Mouse (Mus musculus) MEL (cell line): ENCODE results near the gene Tspan17. TPM values are rescaled to one million over a fixed set of nuclear protein-coding genes. Genes with fewer than 3 reads are reported as not detected.

Experiments
- DNase-seq: peaks from one replicate; pipeline ENCODE4 v3.0.0; 2011; ENCODE audit warnings: low read depth, low spot score
- H3K27ac ChIP-seq: 2 replicates; pipeline ENCODE4 v1.5.1; 2012; ENCODE audit warnings: low read depth, mild to moderate bottlenecking, control low read depth, low read length, moderate library complexity; ENCODE audit not compliant: control insufficient read depth
- H3K27me3 ChIP-seq, 2 experiments: fragments of 150-350 bp in 1 of 2; sonication (generic) in 1 of 2; 2 replicates each; pipeline ENCODE4 v1.6.1; 2012; ENCODE audit warnings: low read length in 2 of 2, mild to moderate bottlenecking in 2 of 2, improper control_type of control experiment in 1 of 2, moderate library complexity in 1 of 2; ENCODE audit not compliant: insufficient read depth in 2 of 2, control insufficient read depth in 1 of 2
- H3K36me3 ChIP-seq, 2 experiments: 2 replicates each; pipeline ENCODE4 v1.6.1; 2012 to 2014; ENCODE audit warnings: low read length in 2 of 2, improper control_type of control experiment in 1 of 2, inconsistent platforms in 1 of 2, mild to moderate bottlenecking in 1 of 2; ENCODE audit not compliant: insufficient read depth in 2 of 2, control insufficient read depth in 1 of 2
- H3K4me1 ChIP-seq, 2 experiments: fragments of 150-350 bp in 1 of 2; sonication (generic) in 1 of 2; 2 replicates each; pipeline ENCODE4 v1.6.1; 2012; ENCODE audit warnings: low read length in 2 of 2, improper control_type of control experiment in 1 of 2, mild to moderate bottlenecking in 1 of 2; ENCODE audit not compliant: insufficient read depth in 2 of 2, control insufficient read depth in 1 of 2
- H3K4me3 ChIP-seq, 2 experiments: fragments of 150-350 bp in 1 of 2; sonication (generic) in 1 of 2; 2 replicates each; pipeline ENCODE4 v1.5.1; 2012; ENCODE audit warnings: low read depth in 2 of 2, low read length in 2 of 2, mild to moderate bottlenecking in 2 of 2, moderate library complexity in 2 of 2, control low read depth in 1 of 2, improper control_type of control experiment in 1 of 2; ENCODE audit not compliant: control insufficient read depth in 1 of 2, insufficient read depth in 1 of 2
- H3K79me2 ChIP-seq: 2 replicates; pipeline ENCODE4 v1.6.1; 2012; ENCODE audit warnings: mild to moderate bottlenecking, low read length, moderate library complexity; ENCODE audit not compliant: control insufficient read depth, poor library complexity, insufficient read depth
- H3K9ac ChIP-seq: 2 replicates; pipeline ENCODE4 v1.6.1; 2012; ENCODE audit warnings: low read depth, mild to moderate bottlenecking, control low read depth, low read length, moderate library complexity; ENCODE audit not compliant: control insufficient read depth, poor library complexity, severe bottlenecking
- H3K9me3 ChIP-seq: fragments of 150-350 bp; sonication (generic); replicated peaks from 2 replicates; pipeline ENCODE4 v1.6.1; 2012; ENCODE audit warnings: mild to moderate bottlenecking, low read length, improper control_type of control experiment, moderate library complexity; ENCODE audit not compliant: insufficient read depth
- BHLHE40 ChIP-seq: IDR thresholded peaks from 2 replicates; pipeline ENCODE4 v1.6.1; 2012; ENCODE audit warnings: low read depth, mild to moderate bottlenecking, inconsistent platforms, low read length, improper control_type of control experiment, borderline replicate concordance
- CTCF ChIP-seq, 3 experiments: IDR thresholded peaks in 2 of 3; conservative IDR thresholded peaks in 1 of 3; 2 replicates each; pipeline ENCODE4 v1.5.1; 2011 to 2012; ENCODE audit warnings: low read length in 3 of 3, low read depth in 2 of 3, mild to moderate bottlenecking in 2 of 3, improper control_type of control experiment in 1 of 3, inconsistent platforms in 1 of 3, mixed read lengths in 1 of 3, moderate library complexity in 1 of 3; ENCODE audit not compliant: control insufficient read depth in 1 of 3, insufficient read depth in 1 of 3, poor library complexity in 1 of 3, severe bottlenecking in 1 of 3
- ELF1 ChIP-seq: IDR thresholded peaks from 2 replicates; pipeline ENCODE4 v1.6.1; 2014; ENCODE audit warnings: low read depth, mild to moderate bottlenecking, inconsistent platforms, low read length, improper control_type of control experiment, moderate library complexity
- JUND ChIP-seq: IDR thresholded peaks from 2 replicates; pipeline ENCODE4 v1.6.1; 2011; ENCODE audit warnings: low read depth, mild to moderate bottlenecking, improper control_type of control experiment, low read length
- KAT2A ChIP-seq: conservative IDR thresholded peaks from 2 replicates; pipeline ENCODE4 v1.6.1; 2012; ENCODE audit warnings: low read depth, low read length, improper control_type of control experiment, inconsistent platforms
- MEF2A ChIP-seq: IDR thresholded peaks from 2 replicates; pipeline ENCODE4 v1.6.1; 2014; ENCODE audit warnings: low read depth, mild to moderate bottlenecking, inconsistent platforms, low read length, improper control_type of control experiment; ENCODE audit not compliant: poor library complexity, insufficient replicate concordance, severe bottlenecking; ENCODE audit errors: extremely low read depth
- MXI1 ChIP-seq: IDR thresholded peaks from 2 replicates; pipeline ENCODE4 v1.6.1; 2011; ENCODE audit warnings: mild to moderate bottlenecking, low read depth, low read length, improper control_type of control experiment
- POLR2A ChIP-seq, 2 experiments: IDR thresholded peaks; 2 replicates each; pipeline ENCODE4 v1.6.1; 2011 to 2012; ENCODE audit warnings: low read length in 2 of 2, mild to moderate bottlenecking in 2 of 2, control low read depth in 1 of 2, improper control_type of control experiment in 1 of 2, low read depth in 1 of 2, moderate library complexity in 1 of 2; ENCODE audit not compliant: control insufficient read depth in 1 of 2, insufficient read depth in 1 of 2, poor library complexity in 1 of 2
- POLR2AphosphoS5 ChIP-seq: IDR thresholded peaks from 2 replicates; pipeline ENCODE4 v1.6.1; 2012; ENCODE audit warnings: low read depth, borderline replicate concordance, mild to moderate bottlenecking, inconsistent platforms, low read length, moderate library complexity, mixed read lengths
- RAD21 ChIP-seq: IDR thresholded peaks from 2 replicates; pipeline ENCODE4 v1.6.1; 2011; ENCODE audit warnings: mild to moderate bottlenecking, low read depth, low read length, improper control_type of control experiment
- RCOR1 ChIP-seq: IDR thresholded peaks from 2 replicates; pipeline ENCODE4 v1.6.1; 2012; ENCODE audit warnings: low read depth, mild to moderate bottlenecking, inconsistent platforms, low read length, improper control_type of control experiment
- SIN3A ChIP-seq: IDR thresholded peaks from 2 replicates; pipeline ENCODE4 v1.6.1; 2012; ENCODE audit warnings: low read length, improper control_type of control experiment, inconsistent platforms
- SMC3 ChIP-seq: IDR thresholded peaks from 2 replicates; pipeline ENCODE4 v1.6.1; 2011; ENCODE audit warnings: low read depth, low read length, improper control_type of control experiment
- USF2 ChIP-seq, 2 experiments: IDR thresholded peaks; 2 replicates each; pipeline ENCODE4 v1.6.1; 2011 to 2012; ENCODE audit warnings: improper control_type of control experiment in 2 of 2, low read length in 2 of 2, borderline replicate concordance in 1 of 2, inconsistent platforms in 1 of 2, low read depth in 1 of 2, mild to moderate bottlenecking in 1 of 2; ENCODE audit not compliant: insufficient read depth in 1 of 2
- ZC3H11A ChIP-seq: IDR thresholded peaks from 2 replicates; pipeline ENCODE4 v1.6.1; 2012; ENCODE audit warnings: low read depth, mild to moderate bottlenecking, inconsistent platforms, low read length, improper control_type of control experiment
- ZMIZ1 ChIP-seq: IDR thresholded peaks from 2 replicates; pipeline ENCODE4 v1.6.1; 2012; ENCODE audit warnings: low read depth, mild to moderate bottlenecking, inconsistent platforms, low read length, improper control_type of control experiment, moderate library complexity
- polyA plus RNA-seq, 2 experiments: library from polyadenylated mRNA; stranded (reverse) in 1 of 2; unstranded in 1 of 2; fragments of >175 nt in 1 of 2; fragments of >200 nt in 1 of 2; gene quantifications; 2 replicates each; pipeline versions ENCODE4 v1.2.1 to v1.2.4; 2012; ENCODE audit warnings: low replicate concordance in 2 of 2, low read depth in 1 of 2; ENCODE audit not compliant: insufficient read length in 2 of 2, insufficient read depth in 1 of 2, missing spikeins in 1 of 2
- total RNA-seq: library from RNA; depleted of rRNA; stranded (reverse); fragments of 300-350 nt; gene quantifications from 2 replicates; pipeline ENCODE4 v1.2.3, GENCODE M21; 2012

The Tspan17 gene
- total and polyA plus RNA-seq, 3 experiments: 4.1 to 23.0 TPM; not detected in 1

GRCm38 (mm10) chr13:54803010-54803409, 13.8 kb downstream of the Tspan17 start:
- H3K9me3 ChIP-seq: no peaks in the 10 kb centered on the region
- no peak for DNase-seq
- H3K9ac ChIP-seq: no peak overlapping the region
- peaks cover 2 to 12% of the 10 kb centered on the region in 2 experiments; a peak in 3 of 4 replicates for H3K4me1 ChIP-seq
- H3K4me3 ChIP-seq: no peak overlapping the region
- H3K27me3 ChIP-seq: no peaks in the 10 kb centered on the region
- TF ChIP-seq CTCF (IDR thresholded peaks at IDR 0.05 in 2 of 3, conservative IDR thresholded peaks at IDR 0.05 in 1 of 3; ENCODE audit: control insufficient read depth in 1 of 3, insufficient read depth in 1 of 3, low read depth in 2 of 3, low read length in 3 of 3, poor library complexity in 1 of 3, severe bottlenecking in 1 of 3): peak; percentile 21 to 36 (median 26); a peak in 3 of 6 replicates
- no peak for TF ChIP-seq KAT2A
- no peak for TF ChIP-seq RAD21
- H3K27ac ChIP-seq: no peak overlapping the region
- H3K79me2 ChIP-seq: no peaks in the 10 kb centered on the region
- H3K36me3 ChIP-seq: no peaks in the 10 kb centered on the region

GRCm38 (mm10) chr13:54805134-54805838, 16.1 kb downstream of the Tspan17 start:
- Histone ChIP-seq H3K9me3 (no peaks in the 10 kb centered on the region), H3K4me1 (no peaks in the 10 kb centered on the region), H3K79me2 (no peaks in the 10 kb centered on the region), H3K36me3 (no peaks in the 10 kb centered on the region), H3K9ac (no peak overlapping the region), H3K4me3 (no peak overlapping the region), H3K27ac (no peak overlapping the region), H3K27me3 (no peaks in the 10 kb centered on the region)
- TF ChIP-seq POLR2A (IDR thresholded peaks at IDR 0.05; ENCODE audit: control insufficient read depth in 1 of 2, insufficient read depth in 1 of 2, low read depth in 1 of 2, low read length in 2 of 2, poor library complexity in 1 of 2): no peak
- TF ChIP-seq ELF1: no peak
- no peak for TF ChIP-seq ZMIZ1
- TF ChIP-seq MXI1: no peak
- no peak for TF ChIP-seq USF2 (IDR thresholded peaks at IDR 0.05; ENCODE audit: borderline replicate concordance in 1 of 2, insufficient read depth in 1 of 2, low read depth in 1 of 2, low read length in 2 of 2)
- TF ChIP-seq SMC3: no peak
- no peak for TF ChIP-seq SIN3A
- TF ChIP-seq RCOR1: no peak
- TF ChIP-seq POLR2AphosphoS5: no peak
- no peak for TF ChIP-seq ZC3H11A
- TF ChIP-seq BHLHE40: no peak
- TF ChIP-seq JUND: no peak
- no peak for TF ChIP-seq MEF2A
- TF ChIP-seq KAT2A: no peak
- no peak for DNase-seq
